Mouse (Mus musculus): ENCODE data around the gene Stat5b. TPM values are rescaled to one million over a fixed set of nuclear protein-coding genes. Genes with fewer than 3 reads are reported as not detected.

Stat5b gene
- polyA plus RNA-seq, 1 experiment from 2014 or later: 11.4 TPM

DNA sequence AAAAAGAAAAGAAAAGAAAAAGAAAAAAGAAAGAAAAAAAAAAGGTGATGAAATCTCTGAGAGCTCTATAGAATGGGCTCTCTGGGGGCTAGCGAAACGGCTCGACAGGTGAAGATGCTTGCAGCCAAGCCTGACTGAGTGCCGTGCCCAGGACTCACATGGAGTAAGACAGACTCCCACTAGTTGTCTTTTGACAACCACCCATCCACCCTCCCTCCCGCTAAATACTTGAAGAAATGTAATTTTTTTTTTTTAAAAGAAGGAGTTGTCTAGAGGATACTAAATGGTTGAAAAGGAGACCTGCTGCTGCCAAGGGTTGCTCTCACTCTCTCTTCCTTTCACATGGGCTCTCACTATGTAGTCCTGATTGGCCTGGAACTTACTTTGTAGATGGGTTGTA lies 111.8 kb downstream of the Stat5b start:
- peak overlapping the region; percentile 64 for H3K9ac ChIP-seq (ENCODE audit: low read length)

DNA sequence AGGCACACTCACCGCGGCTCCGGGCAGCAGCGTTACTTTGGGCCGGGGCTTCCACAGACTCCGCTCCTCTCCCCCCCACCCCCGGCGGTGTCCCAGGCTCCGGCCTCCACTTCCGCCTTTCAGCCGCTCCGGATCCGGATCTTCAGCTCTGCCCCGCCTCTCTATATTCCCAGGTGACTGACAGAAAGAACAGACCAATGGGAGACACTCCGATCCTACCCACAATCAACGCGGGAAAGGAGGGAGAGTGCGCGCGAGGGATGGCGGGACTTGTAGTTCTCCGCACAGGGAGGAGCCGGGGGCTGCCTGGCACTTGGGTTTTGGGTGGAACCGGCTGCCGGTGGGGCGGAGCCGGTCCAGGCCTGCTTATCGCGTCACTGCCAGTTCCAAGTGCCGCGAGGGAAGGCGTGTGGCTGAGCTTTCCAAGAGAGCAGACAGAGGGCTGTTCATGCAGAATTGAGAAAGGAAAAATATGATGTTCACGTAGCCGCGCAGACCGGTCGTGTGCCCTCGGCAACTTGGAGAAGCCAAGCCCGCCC lies 112.4 kb downstream of the Stat5b start, which contains the start of gene Rab5c:
Gene Rab5c, minus strand, starts transcription at position 150 of the 539 bp plus-strand sequence.
- under 1% methylated on average over 38 of the region's 39 CpGs for WGBS
- H3K4me2 ChIP-seq (ENCODE audit: low read length): peak within 1 kb of the TSS; percentile 55
- H3K27ac ChIP-seq (ENCODE audit: low read depth, low read length): peak within 1 kb of the TSS; percentile 40; the same call in 1 of the 2 replicates
- DNase-seq (ENCODE audit: low spot score): peak; percentile 99
- peak; percentile 100 for ATAC-seq
- peak within 1 kb of the TSS; percentile 85 for H3K4me3 ChIP-seq (ENCODE audit: low read depth, low read length)
- no peaks in the 10 kb centered on the region for H3K9me3 ChIP-seq (replicated peaks; ENCODE audit: control insufficient read depth, low read length)
- H3K36me3 ChIP-seq (ENCODE audit: control insufficient read depth, insufficient read depth, low read length): peaks cover 3% of the 10 kb centered on the region; the same call in 1 of the 2 replicates
- H3K27me3 ChIP-seq (replicated peaks; ENCODE audit: control insufficient read depth, insufficient read depth, low read length): no peaks in the 10 kb centered on the region
- H3K4me1 ChIP-seq (ENCODE audit: control insufficient read depth, insufficient read depth, low read length): peaks cover 7% of the 10 kb centered on the region
- peak within 1 kb of the TSS; percentile 91 for H3K9ac ChIP-seq (ENCODE audit: low read length)

More for the DNA sequence above, 111.8 kb downstream of the Stat5b start:
- Histone ChIP-seq H3K36me3 (ENCODE audit: control insufficient read depth, insufficient read depth, low read length) (0 out of 2 replicates have a peak, but pooled peaks cover 3% of the 10 kb centered on the region), H3K4me3 (ENCODE audit: low read depth, low read length) (peak overlapping the region; percentile 85), H3K27me3 (replicated peaks; ENCODE audit: control insufficient read depth, insufficient read depth, low read length) (no peaks in the 10 kb centered on the region), H3K9me3 (replicated peaks; ENCODE audit: control insufficient read depth, low read length) (no peaks in the 10 kb centered on the region), H3K4me1 (ENCODE audit: control insufficient read depth, insufficient read depth, low read length) (peaks cover 7% of the 10 kb centered on the region), H3K4me2 (ENCODE audit: low read length) (peak overlapping the region; percentile 55), H3K27ac (ENCODE audit: low read depth, low read length) (no peak overlapping the region)
- no peak for DNase-seq (ENCODE audit: low spot score)
- 0 out of 2 replicates have a peak, but pooled peaks have one; percentile 5 for ATAC-seq
- WGBS: 8% methylated on average over 5 of the region's 5 CpGs

DNA sequence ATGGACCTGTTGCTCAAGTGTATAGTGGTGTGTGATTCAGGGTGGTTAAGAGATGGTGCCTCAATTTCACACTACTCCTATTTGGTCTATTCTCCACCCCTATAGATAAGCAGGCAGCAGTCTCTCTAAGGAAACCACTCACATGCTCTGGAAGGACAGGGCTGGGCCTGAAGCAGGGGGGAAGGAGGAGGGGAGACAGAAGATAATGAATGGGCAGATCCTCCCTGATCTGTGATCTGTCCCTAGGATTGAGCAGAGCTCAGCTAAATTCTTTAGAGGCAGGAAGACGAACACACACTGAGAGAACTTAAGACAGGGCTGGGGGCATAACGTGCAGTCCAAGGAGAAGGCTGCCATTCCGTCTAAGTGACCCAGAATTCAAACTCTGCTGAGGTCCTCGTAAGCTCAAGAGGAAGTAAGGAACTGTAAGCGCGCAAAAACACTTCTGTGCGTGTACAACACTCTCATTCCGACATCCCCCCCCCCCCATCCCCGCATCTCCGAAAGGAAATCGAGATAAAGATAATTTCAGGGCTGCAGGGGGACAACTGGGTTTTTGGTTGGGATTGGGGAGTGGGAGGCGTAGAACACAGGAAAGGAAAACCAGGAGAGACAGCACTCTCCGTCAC lies 113.3 kb downstream of the Stat5b start:
- no peak for DNase-seq (ENCODE audit: low spot score)
- no peak for ATAC-seq
- peak overlapping the region; percentile 85 for H3K4me3 ChIP-seq (ENCODE audit: low read depth, low read length)
- H3K4me1 ChIP-seq (ENCODE audit: control insufficient read depth, insufficient read depth, low read length): peaks cover 7% of the 10 kb centered on the region
- H3K4me2 ChIP-seq (ENCODE audit: low read length): peak overlapping the region; percentile 55
- H3K9ac ChIP-seq (ENCODE audit: low read length): peak overlapping the region; percentile 91
- peaks cover 5% of the 10 kb centered on the region; the same call in 1 of the 2 replicates for H3K36me3 ChIP-seq (ENCODE audit: control insufficient read depth, insufficient read depth, low read length)
- WGBS: 1% methylated on average over 13 of the region's 13 CpGs
- H3K9me3 ChIP-seq (replicated peaks; ENCODE audit: control insufficient read depth, low read length): no peaks in the 10 kb centered on the region
- no peak overlapping the region for H3K27ac ChIP-seq (ENCODE audit: low read depth, low read length)
- H3K27me3 ChIP-seq (replicated peaks; ENCODE audit: control insufficient read depth, insufficient read depth, low read length): no peaks in the 10 kb centered on the region

DNA sequence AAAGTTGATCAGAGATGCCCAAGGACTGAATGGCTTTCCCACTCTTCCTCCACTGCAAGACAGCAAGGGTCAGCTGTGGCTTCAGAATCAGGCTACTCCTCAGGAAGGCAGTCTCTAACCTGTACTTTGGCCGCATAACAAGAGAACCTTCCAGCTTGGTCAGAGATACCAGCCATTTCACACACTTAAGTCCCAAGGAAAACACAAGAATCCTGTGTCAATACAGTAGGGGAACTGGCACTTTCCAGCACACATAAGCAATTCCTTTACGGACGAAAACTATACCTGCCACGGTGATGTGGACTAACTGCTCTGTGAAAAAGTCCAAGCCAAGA lies 113.8 kb downstream of the Stat5b start:
- DNase-seq (ENCODE audit: low spot score): no peak
- WGBS: 82% methylated on average over 4 of the region's 4 CpGs
- no peaks in the 10 kb centered on the region for H3K9me3 ChIP-seq (replicated peaks; ENCODE audit: control insufficient read depth, low read length)

DNA sequence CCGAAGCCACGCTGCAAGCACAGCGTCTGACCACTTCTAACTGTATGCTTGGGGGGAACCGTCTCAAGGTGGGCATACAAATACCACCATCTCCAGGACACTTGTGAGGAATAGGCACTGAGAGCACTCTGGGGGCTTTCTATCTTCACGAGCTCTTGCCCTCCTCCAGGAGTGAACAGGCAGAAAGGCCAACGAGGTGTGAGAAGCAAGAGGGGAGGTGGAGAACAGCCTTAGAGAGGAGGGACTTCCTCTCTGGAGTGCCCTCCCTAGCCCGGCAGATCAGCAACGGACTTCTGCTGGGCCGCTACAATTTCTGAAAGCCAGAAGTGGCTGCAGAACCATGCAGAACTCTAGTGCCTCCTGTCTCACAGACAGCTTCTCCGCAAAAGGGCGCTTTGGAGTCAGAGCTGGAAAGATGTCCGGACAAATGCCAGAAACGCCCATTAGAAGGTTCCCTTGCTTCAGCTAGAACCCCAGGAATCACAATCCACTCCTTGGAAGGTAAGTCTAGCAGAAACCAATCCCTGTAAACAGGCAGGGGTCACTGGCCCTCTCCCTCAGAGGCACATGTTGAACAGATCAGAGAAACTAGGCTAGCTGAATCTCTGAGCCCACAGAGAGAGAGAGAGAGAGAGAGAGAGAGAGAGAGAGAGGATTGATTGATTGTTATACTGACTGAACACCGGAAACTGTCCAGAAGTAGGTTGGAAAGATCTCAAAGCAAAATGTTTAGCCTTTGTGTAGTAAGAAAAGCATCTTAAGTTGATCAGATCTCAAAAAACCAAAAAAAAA lies 114.4 kb downstream of the Stat5b start:
- Histone ChIP-seq H3K27me3 (replicated peaks; ENCODE audit: control insufficient read depth, insufficient read depth, low read length) (no peaks in the 10 kb centered on the region), H3K4me1 (ENCODE audit: control insufficient read depth, insufficient read depth, low read length) (peaks cover 7% of the 10 kb centered on the region), H3K4me2 (ENCODE audit: low read length) (no peak overlapping the region; the same call in 1 of the 2 replicates), H3K9ac (ENCODE audit: low read length) (no peak overlapping the region), H3K27ac (ENCODE audit: low read depth, low read length) (no peak overlapping the region), H3K36me3 (ENCODE audit: control insufficient read depth, insufficient read depth, low read length) (peaks cover 5% of the 10 kb centered on the region; the same call in 1 of the 2 replicates), H3K4me3 (ENCODE audit: low read depth, low read length) (no peak overlapping the region; the same call in 1 of the 2 replicates), H3K9me3 (replicated peaks; ENCODE audit: control insufficient read depth, low read length) (no peaks in the 10 kb centered on the region)
- no peak for DNase-seq (ENCODE audit: low spot score)
- 87% methylated on average over 14 of the region's 14 CpGs for WGBS
- ATAC-seq: no peak

More for the DNA sequence above, 113.8 kb downstream of the Stat5b start:
- H3K4me1 ChIP-seq (ENCODE audit: control insufficient read depth, insufficient read depth, low read length): peaks cover 7% of the 10 kb centered on the region
- H3K4me2 ChIP-seq (ENCODE audit: low read length): peak overlapping the region; percentile 55; the same call in 1 of the 2 replicates
- H3K9ac ChIP-seq (ENCODE audit: low read length): peak overlapping the region; percentile 91; the same call in 1 of the 2 replicates
- peak overlapping the region; percentile 85; the same call in 1 of the 2 replicates for H3K4me3 ChIP-seq (ENCODE audit: low read depth, low read length)
- H3K27ac ChIP-seq (ENCODE audit: low read depth, low read length): no peak overlapping the region
- H3K36me3 ChIP-seq (ENCODE audit: control insufficient read depth, insufficient read depth, low read length): peaks cover 5% of the 10 kb centered on the region; the same call in 1 of the 2 replicates
- no peak for ATAC-seq
- no peaks in the 10 kb centered on the region for H3K27me3 ChIP-seq (replicated peaks; ENCODE audit: control insufficient read depth, insufficient read depth, low read length)

DNA sequence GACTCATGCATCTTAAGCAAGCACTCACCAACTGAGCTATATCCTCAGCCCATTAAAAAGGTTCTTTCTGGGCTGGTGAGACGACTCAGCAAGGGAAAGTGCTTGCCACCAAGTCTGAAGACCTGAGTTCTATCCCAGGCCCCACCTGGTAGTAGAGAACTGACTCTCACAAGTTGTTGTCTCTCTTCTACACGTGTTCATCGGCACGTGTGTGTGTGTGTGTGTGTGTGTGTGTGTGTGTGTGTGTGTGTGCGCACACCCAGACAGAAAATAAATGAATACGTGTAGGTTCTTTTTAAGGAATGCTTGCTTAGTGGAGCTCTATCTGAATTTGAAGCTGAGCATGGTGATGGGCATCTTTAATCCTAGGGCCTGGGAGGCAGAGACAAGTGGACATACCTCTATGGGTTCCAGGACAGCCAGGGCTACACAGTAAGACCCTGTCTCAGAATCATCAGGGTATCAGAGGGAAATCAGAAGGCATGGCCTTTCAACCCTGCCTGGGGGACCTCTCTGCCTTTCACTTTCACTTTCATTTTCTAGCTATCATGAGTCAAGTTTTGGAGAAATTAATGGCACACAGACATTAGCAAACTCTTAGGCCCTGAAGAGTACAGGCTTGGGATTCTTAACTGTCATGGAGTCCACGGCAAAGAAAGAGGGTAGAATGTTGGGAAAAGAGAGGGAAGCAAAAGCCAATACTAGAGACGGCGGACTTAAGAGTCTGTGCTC lies 115.2 kb downstream of the Stat5b start:
- ATAC-seq (no peak), DNase-seq (ENCODE audit: low spot score) (no peak)
- no peaks in the 10 kb centered on the region for H3K27me3 ChIP-seq (replicated peaks; ENCODE audit: control insufficient read depth, insufficient read depth, low read length)
- peaks cover 5% of the 10 kb centered on the region; the same call in 1 of the 2 replicates for H3K36me3 ChIP-seq (ENCODE audit: control insufficient read depth, insufficient read depth, low read length)
- H3K27ac ChIP-seq (ENCODE audit: low read depth, low read length): no peak overlapping the region
- H3K9me3 ChIP-seq (replicated peaks; ENCODE audit: control insufficient read depth, low read length): no peaks in the 10 kb centered on the region
- peaks cover 7% of the 10 kb centered on the region for H3K4me1 ChIP-seq (ENCODE audit: control insufficient read depth, insufficient read depth, low read length)
- 92% methylated on average over 9 of the region's 9 CpGs for WGBS
- no peak overlapping the region for H3K4me2 ChIP-seq (ENCODE audit: low read length)
- no peak overlapping the region for H3K9ac ChIP-seq (ENCODE audit: low read length)
- no peak overlapping the region for H3K4me3 ChIP-seq (ENCODE audit: low read depth, low read length)

Other genes starting within 250 kb of the Stat5b start
- gene Nkiras2, start 231.5 kb downstream of the Stat5b start, polyA plus RNA-seq (2014; fragmentation: Nextera tagmentation; extraction: Ambion mirVana): 111 and 122 TPM in 2 replicates
- gene Dnajc7, start 230.6 kb downstream of the Stat5b start, polyA plus RNA-seq (2014; fragmentation: Nextera tagmentation; extraction: Ambion mirVana): 77.3 and 82.5 TPM in 2 replicates
- 0.10 TPM in 1 of 2 replicates, not detected in the other for gene Zfp385c, start 158.3 kb downstream of the Stat5b start, polyA plus RNA-seq (2014; fragmentation: Nextera tagmentation; extraction: Ambion mirVana)
- gene Dhx58, start 146.5 kb downstream of the Stat5b start, polyA plus RNA-seq (2014; fragmentation: Nextera tagmentation; extraction: Ambion mirVana): 1.2 and 1.6 TPM in 2 replicates
- 32.6 and 47.3 TPM in 2 replicates for gene Kat2a, start 138.3 kb downstream of the Stat5b start, polyA plus RNA-seq (2014; fragmentation: Nextera tagmentation; extraction: Ambion mirVana)
- 0.53 TPM in 1 of 2 replicates, not detected in the other for gene Hspb9, start 136.9 kb downstream of the Stat5b start, polyA plus RNA-seq (2014; fragmentation: Nextera tagmentation; extraction: Ambion mirVana)
- 133 and 142 TPM in 2 replicates for gene Rab5c, start 112.5 kb downstream of the Stat5b start, polyA plus RNA-seq (2014; fragmentation: Nextera tagmentation; extraction: Ambion mirVana)
- 3.5 and 4.4 TPM in 2 replicates for gene Kcnh4, start 90.8 kb downstream of the Stat5b start, polyA plus RNA-seq (2014; fragmentation: Nextera tagmentation; extraction: Ambion mirVana)
- 0.53 and 1.4 TPM in 2 replicates for gene Hcrt, start 87.8 kb downstream of the Stat5b start, polyA plus RNA-seq (2014; fragmentation: Nextera tagmentation; extraction: Ambion mirVana)
- gene Ghdc, start 79.8 kb downstream of the Stat5b start, polyA plus RNA-seq (2014; fragmentation: Nextera tagmentation; extraction: Ambion mirVana): 0.94 and 1.7 TPM in 2 replicates
- gene Stat5a, start 8.6 kb upstream of the Stat5b start, polyA plus RNA-seq (2014; fragmentation: Nextera tagmentation; extraction: Ambion mirVana): 0.69 and 0.96 TPM in 2 replicates
- 23.3 and 26.4 TPM in 2 replicates for gene Stat3, start 88.8 kb upstream of the Stat5b start, polyA plus RNA-seq (2014; fragmentation: Nextera tagmentation; extraction: Ambion mirVana)
- gene Cavin1, start 120.2 kb upstream of the Stat5b start, polyA plus RNA-seq (2014; fragmentation: Nextera tagmentation; extraction: Ambion mirVana): 15.6 and 21.1 TPM in 2 replicates
- gene Atp6v0a1, start 158.7 kb upstream of the Stat5b start, polyA plus RNA-seq (2014; fragmentation: Nextera tagmentation; extraction: Ambion mirVana): 50.2 and 74.4 TPM in 2 replicates
- 6.6 and 8.4 TPM in 2 replicates for gene Naglu, start 219.3 kb upstream of the Stat5b start, polyA plus RNA-seq (2014; fragmentation: Nextera tagmentation; extraction: Ambion mirVana)
- not detected in 2 replicates for gene Hsd17b1, start 227.7 kb upstream of the Stat5b start, polyA plus RNA-seq (2014; fragmentation: Nextera tagmentation; extraction: Ambion mirVana)
- 52.9 and 54.9 TPM in 2 replicates for gene Coasy, start 231.8 kb upstream of the Stat5b start, polyA plus RNA-seq (2014; fragmentation: Nextera tagmentation; extraction: Ambion mirVana)
- 100 and 109 TPM in 2 replicates for gene Mlx, start 236.6 kb upstream of the Stat5b start, polyA plus RNA-seq (2014; fragmentation: Nextera tagmentation; extraction: Ambion mirVana)
- 39.8 and 54.3 TPM in 2 replicates for gene Psmc3ip, start 244.7 kb upstream of the Stat5b start, polyA plus RNA-seq (2014; fragmentation: Nextera tagmentation; extraction: Ambion mirVana)